Mouse (Mus musculus) lung, postnatal 0 days (tissue): ENCODE measurements around the gene Ckb.

Experiments
- CTCF ChIP-seq: IDR thresholded peaks from 2 replicates; pipeline ENCODE4 v1.5.1; 2016; ENCODE audit warnings: antibody characterized with exemption, mild to moderate bottlenecking
- EP300 ChIP-seq: IDR thresholded peaks from 2 replicates; pipeline ENCODE4 v1.6.1; 2016; ENCODE audit warnings: antibody characterized with exemption, mild to moderate bottlenecking, control low read depth

GRCm38 (mm10) chr12:111680661-111681060, 8.5 kb upstream of the Ckb start:
- TF ChIP-seq CTCF (no peak), EP300 (no peak)
